Comparison of ENCODE assay signal across 8 mouse cellular contexts in genomic region chr8:105172003-105172362, GRCm38 (mm10). TPM values are rescaled to one million over a fixed set of nuclear protein-coding genes. Genes with fewer than 3 reads are reported as not detected.
A peak's percentile ranks its signal among the peaks of the same experiment; 100 is the strongest.
DNase-seq lines count a peak whose midpoint lies in the region; ATAC-seq and TF ChIP-seq lines count a peak whose summit lies in the region.

No protein-coding gene starts in this region.

- H3K36me3 ChIP-seq in CH12.LX (replicated peaks in 1 of 2; ENCODE audit: control insufficient read depth in 1 of 2, insufficient read depth in 1 of 2, low read length in 1 of 2) = peaks cover 4 to 29% of the 10 kb centered on the region in 2 experiments
- H3K36me3 ChIP-seq in G1E (replicated peaks) = peaks cover 33% of the 10 kb centered on the region
- 0 out of 2 replicates have a peak, but pooled peaks cover 2% of the 10 kb centered on the region for H3K36me3 ChIP-seq in liver, postnatal 0 days (replicated peaks; ENCODE audit: insufficient read depth, low read length)

- H3K4me2 ChIP-seq in CH12.LX (ENCODE audit: insufficient read depth, low read depth, poor library complexity, severe bottlenecking) = peak overlapping the region; percentile 61; the same call in 1 of the 2 replicates
- peak overlapping the region; percentile 85 for H3K4me2 ChIP-seq in liver, postnatal 0 days (ENCODE audit: low read depth, low read length)

- no peaks in the 10 kb centered on the region for H3K27me3 ChIP-seq in CH12.LX (replicated peaks)
- no peaks in the 10 kb centered on the region for H3K27me3 ChIP-seq in G1E (ENCODE audit: insufficient read depth, low read length)
- no peaks in the 10 kb centered on the region for H3K27me3 ChIP-seq in liver, postnatal 0 days (ENCODE audit: insufficient read depth, low read length)

- DNase-seq in CH12.LX (ENCODE audit: extremely low read depth) (peak; percentile 11), G1E (ENCODE audit: low spot score) (peak; percentile 20)
- DNase-seq in liver, postnatal 0 days = no peak
- DNase-seq in thymus, postnatal 4 days = no peak
- no peak for DNase-seq in testis, postnatal 10 days (ENCODE audit: low spot score)
- no peak for DNase-seq in cerebellum, postnatal 36 days

- H3K9me3 ChIP-seq in CH12.LX (replicated peaks; ENCODE audit: low read length) = no peaks in the 10 kb centered on the region
- H3K9me3 ChIP-seq in G1E (replicated peaks) = no peaks in the 10 kb centered on the region
- H3K9me3 ChIP-seq in liver, postnatal 0 days (ENCODE audit: low read length) = no peaks in the 10 kb centered on the region

- H3K27ac ChIP-seq in CH12.LX (ENCODE audit: insufficient read depth, low read depth) = no peak overlapping the region
- peak overlapping the region; percentile 97 for H3K27ac ChIP-seq in liver, postnatal 0 days (ENCODE audit: low read depth)

- in situ Hi-C loops in CH12.LX (cut with MboI; ENCODE audit: low pct_ligation_motif_present, low pct_unique_long_range_greater_than_20kb, low sequenced_read_pairs) = no loop called here

- TF ChIP-seq CTCF in CH12.LX (conservative IDR thresholded peaks at IDR 0.05 in 1 of 2, IDR thresholded peaks at IDR 0.05 in 1 of 2; ENCODE audit: low read depth in 2 of 2, low read length in 2 of 2) = no peak
- no peak for TF ChIP-seq CTCF in G1E (IDR thresholded peaks at IDR 0.05; ENCODE audit: low read depth, low read length)
- TF ChIP-seq CTCF in liver, postnatal 0 days (IDR thresholded peaks at IDR 0.05; ENCODE audit: low read depth) = no peak

- H3K9ac ChIP-seq in CH12.LX (ENCODE audit: insufficient read depth, low read depth) = peak overlapping the region; percentile 92
- peak overlapping the region; percentile 89 for H3K9ac ChIP-seq in liver, postnatal 0 days (replicated peaks)

- TF ChIP-seq EP300 in CH12.LX (IDR thresholded peaks at IDR 0.05; ENCODE audit: low read length) = no peak
- TF ChIP-seq EP300 in liver, postnatal 0 days (IDR thresholded peaks at IDR 0.05; ENCODE audit: low read depth) = no peak

- no peak for ATAC-seq in G1E (ENCODE audit: extremely low read depth, insufficient number of reproducible peaks, low FRiP score, poor library complexity, severe bottlenecking)
- ATAC-seq in granulocyte monocyte progenitor cell, adult 5-6 weeks (replicated peaks; ENCODE audit: poor library complexity, severe bottlenecking) = peak; percentile 43
- no peak for ATAC-seq in liver, postnatal 0 days
- ATAC-seq in cerebellum, adult (ENCODE audit: insufficient number of reproducible peaks, low FRiP score, low TSS enrichment) = no peak

- dilution Hi-C loops in CH12.LX (cut with MboI; ENCODE audit: extremely low pct_ligation_motif_present, extremely low pct_unique_long_range_greater_than_20kb, low sequenced_read_pairs) = no loop called here

- TF ChIP-seq POLR2A in CH12.LX (IDR thresholded peaks at IDR 0.05; ENCODE audit: low read depth, low read length) = no peak

- 12% methylated on average over 6 of the region's 6 CpGs for WGBS in liver, postnatal 0 days (ENCODE audit: insufficient replicate concordance)

- TF ChIP-seq RAD21 in CH12.LX (IDR thresholded peaks at IDR 0.05; ENCODE audit: low read depth, low read length) = no peak

- H3K4me1 ChIP-seq in CH12.LX (ENCODE audit: control insufficient read depth in 1 of 2, insufficient read depth in 2 of 2) (peaks cover 4 to 24% of the 10 kb centered on the region in 2 experiments), G1E (ENCODE audit: insufficient read depth, low read depth, low read length) (peaks cover 20% of the 10 kb centered on the region)
- H3K4me1 ChIP-seq in liver, postnatal 0 days (ENCODE audit: insufficient read depth) = peaks cover 2% of the 10 kb centered on the region; the same call in 1 of the 2 replicates

- H3K79me2 ChIP-seq in CH12.LX (replicated peaks; ENCODE audit: control insufficient read depth, extremely low read depth, insufficient read depth, poor library complexity, severe bottlenecking) = peaks cover 42% of the 10 kb centered on the region

- H3K4me3 ChIP-seq in CH12.LX (replicated peaks in 1 of 3; ENCODE audit: low read depth in 2 of 3, low read length in 2 of 3, poor library complexity in 1 of 3) (peak overlapping the region; percentile 86 to 95 (median 87)), G1E (ENCODE audit: low read depth, low read length) (peak overlapping the region; percentile 88; the same call in 1 of the 2 replicates)
- peak overlapping the region; percentile 89 for H3K4me3 ChIP-seq in liver, postnatal 0 days (ENCODE audit: low read depth, low read length)

TF ChIP-seq in CH12.LX, 34 proteins besides CTCF, POLR2A, EP300 and RAD21:
- peak; percentile 26; the same call in 1 of the 2 replicates for TF ChIP-seq CHD1 (IDR thresholded peaks at IDR 0.05; ENCODE audit: low read depth, low read length)
- TF ChIP-seq MEF2A (IDR thresholded peaks at IDR 0.05; ENCODE audit: borderline replicate concordance, low read depth, low read length) = no peak

RNA-seq across cellular contexts. Expression of gene Cbfb, which starts 1.5 kb away (rescaled TPM):
- 49.7 and 70.2 TPM in 2 replicates for total RNA-seq in CH12.LX (2012; rRNA removed)
- total RNA-seq in CH12.LX (2014; rRNA removed) = 170 and 203 TPM in 2 replicates
- polyA plus RNA-seq in CH12.LX (2012; ENCODE audit: insufficient read length, low read depth) = 87.9 and 97.7 TPM in 2 replicates
- 81.9 and 84.2 TPM in 2 replicates for total RNA-seq in G1E (2014; fragmentation: Nextera tagmentation)
- 175 and 182 TPM in 2 replicates for total RNA-seq in G1E (2017)
- 31.4 and 33.5 TPM in 2 replicates for polyA plus RNA-seq in G1E (2012)
- total RNA-seq in granulocyte monocyte progenitor cell, adult 5-6 weeks (2014; fragmentation: Nextera tagmentation) = 119 and 135 TPM in 2 replicates
- total RNA-seq in granulocyte monocyte progenitor cell, adult 5-6 weeks (2017) = 177 and 185 TPM in 2 replicates
- polyA plus RNA-seq in liver, postnatal 0 days (2015; fragmentation: Nextera tagmentation; extraction: Ambion mirVana) = 10.6 and 10.7 TPM in 2 replicates

RNA-seq across cellular contexts. Expression of gene Ces4a, which starts 40.4 kb away (rescaled TPM):
- not detected in 2 replicates for total RNA-seq in CH12.LX (2012; rRNA removed)
- total RNA-seq in CH12.LX (2014; rRNA removed) = not detected in 2 replicates
- polyA plus RNA-seq in CH12.LX (2012; ENCODE audit: insufficient read length, low read depth) = not detected in 2 replicates
- total RNA-seq in G1E (2014; fragmentation: Nextera tagmentation) = not detected in 2 replicates
- total RNA-seq in G1E (2017) = not detected in 2 replicates
- not detected in 2 replicates for polyA plus RNA-seq in G1E (2012)
- not detected in 2 replicates for total RNA-seq in granulocyte monocyte progenitor cell, adult 5-6 weeks (2014; fragmentation: Nextera tagmentation)
- total RNA-seq in granulocyte monocyte progenitor cell, adult 5-6 weeks (2017) = not detected in 2 replicates
- 0.07 TPM in 1 of 2 replicates, not detected in the other for polyA plus RNA-seq in liver, postnatal 0 days (2015; fragmentation: Nextera tagmentation; extraction: Ambion mirVana)

RNA-seq across cellular contexts. Expression of gene D230025D16Rik, which starts 53.0 kb away (rescaled TPM):
- total RNA-seq in CH12.LX (2012; rRNA removed) (10.7 and 11.9 TPM in 2 replicates), CH12.LX (2014; rRNA removed) (19.2 and 21.5 TPM in 2 replicates), G1E (2014; fragmentation: Nextera tagmentation) (35.2 and 37.5 TPM in 2 replicates), G1E (2017) (27.2 and 28.8 TPM in 2 replicates)
- polyA plus RNA-seq in CH12.LX (2012; ENCODE audit: insufficient read length, low read depth) (13.5 and 14.0 TPM in 2 replicates), G1E (2012) (4.0 and 5.0 TPM in 2 replicates)
- 30.9 and 41.0 TPM in 2 replicates for total RNA-seq in granulocyte monocyte progenitor cell, adult 5-6 weeks (2014; fragmentation: Nextera tagmentation)
- 21.8 and 25.7 TPM in 2 replicates for total RNA-seq in granulocyte monocyte progenitor cell, adult 5-6 weeks (2017)
- polyA plus RNA-seq in liver, postnatal 0 days (2015; fragmentation: Nextera tagmentation; extraction: Ambion mirVana) = 24.2 and 30.9 TPM in 2 replicates

Comparison
In these comparisons a context has a peak if more than half of its experiments do, and no peak if none do; other contexts are left out.
1. DNase-seq: peak in CH12.LX (single experiment) and G1E (single experiment); none in liver, postnatal 0 days (single experiment), thymus, postnatal 4 days (single experiment), testis, postnatal 10 days (single experiment) and cerebellum, postnatal 36 days (0 of 2).
2. Peak in every context shown above with its lines, with median percentiles within 50 percentile points of each other: H3K4me3 ChIP-seq.